Mouse (Mus musculus) T-cell, adult 2 months (primary cell): Measurements from ENCODE around the gene Rfpl4.
A peak's percentile ranks its signal among the peaks of the same experiment; 100 is the strongest.
"Not testable (repeated sequence)": the region's sequence is repeated elsewhere in the genome, so short reads cannot be mapped to it uniquely, and the experiment has no call there.

ENCODE experiments used
- DNase-seq: peaks from one replicate; pipeline ENCODE4 v3.0.0; 2022; ENCODE audit warnings: low spot score

Gene Rfpl4

DNA sequence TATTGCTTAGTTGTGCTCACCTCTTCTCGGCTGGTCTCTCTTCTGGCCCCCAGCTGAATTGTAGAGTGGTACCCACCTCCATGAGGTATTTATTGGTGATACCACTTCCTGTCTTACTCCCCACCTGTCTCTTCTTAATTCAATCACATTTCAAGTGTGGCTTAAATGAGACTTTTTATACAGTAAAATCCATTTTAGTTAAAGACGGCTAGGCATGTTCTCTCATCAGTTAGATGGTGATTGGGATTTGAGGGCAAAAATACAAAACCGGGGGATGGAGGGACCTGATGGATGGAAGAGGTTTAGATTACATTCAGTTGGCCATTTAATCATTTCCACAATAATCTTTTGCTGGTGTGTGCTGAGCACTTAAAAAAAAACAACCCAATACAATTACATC is at the start of gene Rfpl4:
Gene Rfpl4 (minus strand): TSS at position 101 of the 400 bp plus-strand sequence.
- DNase-seq: no peak

DNA sequence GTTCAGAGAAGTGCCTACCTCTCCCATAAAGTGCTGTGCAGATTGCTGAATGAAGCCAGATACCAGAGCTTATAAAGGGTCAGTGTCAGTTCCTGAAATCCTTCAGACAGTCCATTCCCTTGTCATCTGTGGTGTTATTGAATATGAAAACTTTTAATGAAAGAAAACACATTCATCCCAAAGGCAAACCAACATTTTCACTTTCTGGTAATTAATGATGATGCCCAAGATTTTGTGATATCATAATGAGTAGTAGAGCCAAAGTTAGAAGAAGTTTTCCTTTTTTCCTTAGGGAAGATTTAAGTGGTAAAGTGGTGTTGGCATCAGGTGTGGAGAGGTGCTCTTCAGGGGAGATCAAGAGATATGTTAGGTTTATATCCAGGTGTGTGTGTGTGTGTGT is 32.8 kb upstream of the Rfpl4 start, which contains the start of gene Vmn1r55:
Gene Vmn1r55 (minus strand): TSS at position 101 of the 400 bp plus-strand sequence.
- DNase-seq: not testable (repeated sequence)

- peak; percentile 28 for DNase-seq
Measured at GRCm38 (mm10) chr7:5125549-5126406, 9.0 kb upstream of the Rfpl4 start, which contains the start of gene Rasl2-9. Gene Rasl2-9, minus strand, starts transcription at chr7:5125950.

- DNase-seq: no peak
Measured at GRCm38 (mm10) chr7:5125078-5125477, 8.3 kb upstream of the Rfpl4 start.

GRCm38 (mm10) chr7:5112701-5113100 is 4.0 kb downstream of the Rfpl4 start:
- DNase-seq: no peak

DNA sequence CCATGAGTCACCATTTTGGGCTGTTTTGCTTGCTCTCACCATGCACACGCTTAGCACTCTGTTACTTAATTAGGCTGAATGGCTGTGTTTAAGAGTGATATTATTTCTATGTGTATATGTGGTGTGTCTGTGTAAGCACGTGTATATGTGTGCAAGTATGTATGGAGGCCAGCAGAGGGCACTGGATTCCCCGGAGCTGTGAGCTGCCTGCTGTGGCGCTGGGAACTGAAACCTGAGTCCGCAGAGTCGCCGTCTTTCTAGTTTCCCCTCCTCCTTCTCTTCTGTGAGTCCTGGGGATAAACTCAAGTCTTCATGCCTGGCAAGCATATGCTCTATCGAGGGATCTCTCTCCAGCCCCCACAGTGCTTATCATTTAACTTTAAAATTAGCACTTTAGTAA is 7.4 kb downstream of the Rfpl4 start:
- no peak for DNase-seq

DNA sequence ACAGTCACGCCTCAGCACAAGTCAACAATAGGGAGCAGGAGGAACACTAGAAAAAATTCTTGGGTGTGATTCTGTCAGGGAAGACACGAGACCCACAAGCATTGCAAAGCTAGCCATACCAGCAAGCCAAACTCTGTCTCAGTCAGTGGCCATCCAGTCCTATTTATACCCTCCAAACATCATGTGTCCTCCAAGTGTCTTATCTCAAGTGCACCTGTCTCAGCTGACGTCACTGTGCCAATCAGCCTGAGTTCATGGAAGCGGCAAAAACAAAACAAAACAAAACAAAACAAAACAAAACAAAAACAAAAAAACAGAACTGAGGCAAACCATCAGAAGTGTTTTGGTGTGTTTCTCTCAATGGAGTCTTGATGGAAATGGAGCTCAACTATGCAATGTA is 8.5 kb downstream of the Rfpl4 start:
- DNase-seq: no peak

DNA sequence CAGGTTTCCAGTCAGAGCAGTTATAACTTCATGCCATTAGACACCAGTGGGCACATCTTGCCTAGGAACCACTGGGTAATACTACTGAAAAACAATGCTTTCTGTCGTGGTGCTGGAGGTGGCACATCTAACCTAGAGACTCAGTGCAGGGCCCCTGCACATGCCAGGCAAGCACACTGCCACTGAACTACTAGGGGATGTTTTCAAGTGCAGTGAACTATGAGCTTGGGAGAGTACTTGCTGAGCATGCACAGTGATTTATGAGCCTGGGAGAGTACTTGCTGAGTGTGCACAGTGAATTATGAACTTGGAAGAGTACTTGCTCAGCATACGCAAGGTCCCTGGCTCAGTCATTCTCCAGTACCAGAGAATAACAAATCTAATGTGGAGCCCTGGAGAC is 14.2 kb downstream of the Rfpl4 start:
- DNase-seq: no peak

- DNase-seq: no peak
Measured at GRCm38 (mm10) chr7:5101066-5101663, 15.6 kb downstream of the Rfpl4 start.

DNA sequence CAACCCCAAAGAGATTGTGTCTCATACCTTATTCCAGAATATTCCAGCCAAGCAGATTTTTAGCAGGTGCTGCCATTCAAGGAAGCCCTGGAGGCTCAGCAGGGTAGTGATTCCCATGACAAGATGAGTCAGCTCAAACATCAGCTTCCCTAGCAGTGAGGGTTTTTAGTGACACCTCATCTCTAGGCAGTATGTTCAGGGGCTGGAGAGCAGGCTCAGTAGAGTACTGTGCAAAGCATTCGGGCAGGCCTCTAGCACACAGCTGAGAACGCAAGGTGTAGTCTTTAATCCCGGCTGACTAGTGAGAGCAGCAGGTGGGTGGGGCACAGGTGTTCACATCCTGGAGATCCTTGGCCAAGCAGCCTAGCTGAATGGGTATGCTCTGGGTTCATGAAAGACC is 17.0 kb downstream of the Rfpl4 start:
- no peak for DNase-seq

DNA sequence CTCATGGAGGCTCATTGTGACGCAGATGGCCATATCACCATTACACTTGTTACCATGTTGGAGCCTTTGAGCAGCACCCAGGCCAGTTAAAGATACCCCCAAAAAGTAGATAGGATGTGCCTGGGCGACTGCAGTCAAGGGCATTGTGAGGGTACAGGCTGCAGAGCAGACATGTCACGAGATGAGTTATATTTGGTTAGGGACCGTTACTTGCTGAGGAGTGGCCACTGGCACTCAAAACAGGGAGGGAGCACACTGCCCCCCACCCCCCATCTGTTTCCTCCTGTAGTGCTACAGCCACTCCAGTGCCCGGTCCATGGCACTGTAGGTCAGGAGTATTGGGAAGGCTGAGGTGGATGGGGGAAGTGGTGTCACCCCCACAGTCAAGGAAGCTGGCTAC is 18.0 kb downstream of the Rfpl4 start:
- no peak for DNase-seq

DNA sequence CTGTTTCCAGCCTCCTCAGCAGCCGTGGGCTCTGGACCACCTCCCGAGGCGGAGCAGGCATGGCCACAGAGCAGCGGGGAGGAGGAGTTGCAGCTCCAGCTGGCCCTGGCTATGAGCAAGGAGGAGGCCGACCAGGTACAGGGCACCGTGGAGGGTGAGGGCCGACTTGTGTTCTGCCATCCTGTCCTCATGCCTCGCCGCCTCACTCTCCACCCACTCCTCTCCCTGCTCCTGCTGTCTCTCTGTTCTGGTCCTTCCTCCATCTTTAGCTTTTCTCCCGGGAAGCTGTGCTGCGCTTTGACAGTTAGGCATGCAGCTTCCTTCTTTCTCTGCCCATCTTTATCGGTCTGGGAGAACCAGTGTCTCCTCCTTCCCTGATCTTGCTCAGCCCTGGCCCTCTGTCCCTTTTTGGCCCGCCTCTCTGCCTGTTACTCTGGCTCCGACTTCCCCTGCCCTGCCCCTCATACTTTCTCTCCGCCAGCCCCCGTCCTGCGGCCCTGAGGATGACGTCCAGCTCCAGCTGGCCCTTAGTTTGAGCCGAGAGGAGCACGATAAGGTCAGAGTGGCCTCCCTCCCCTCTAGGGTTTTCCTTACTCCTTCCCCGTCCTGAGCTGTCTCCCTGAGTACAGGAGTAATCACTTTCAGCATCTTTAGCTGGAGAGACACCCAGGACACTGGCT is 23.8 kb downstream of the Rfpl4 start:
- no peak for DNase-seq

- DNase-seq: no peak
Measured at GRCm38 (mm10) chr7:5092381-5092780, 24.4 kb downstream of the Rfpl4 start.

DNA sequence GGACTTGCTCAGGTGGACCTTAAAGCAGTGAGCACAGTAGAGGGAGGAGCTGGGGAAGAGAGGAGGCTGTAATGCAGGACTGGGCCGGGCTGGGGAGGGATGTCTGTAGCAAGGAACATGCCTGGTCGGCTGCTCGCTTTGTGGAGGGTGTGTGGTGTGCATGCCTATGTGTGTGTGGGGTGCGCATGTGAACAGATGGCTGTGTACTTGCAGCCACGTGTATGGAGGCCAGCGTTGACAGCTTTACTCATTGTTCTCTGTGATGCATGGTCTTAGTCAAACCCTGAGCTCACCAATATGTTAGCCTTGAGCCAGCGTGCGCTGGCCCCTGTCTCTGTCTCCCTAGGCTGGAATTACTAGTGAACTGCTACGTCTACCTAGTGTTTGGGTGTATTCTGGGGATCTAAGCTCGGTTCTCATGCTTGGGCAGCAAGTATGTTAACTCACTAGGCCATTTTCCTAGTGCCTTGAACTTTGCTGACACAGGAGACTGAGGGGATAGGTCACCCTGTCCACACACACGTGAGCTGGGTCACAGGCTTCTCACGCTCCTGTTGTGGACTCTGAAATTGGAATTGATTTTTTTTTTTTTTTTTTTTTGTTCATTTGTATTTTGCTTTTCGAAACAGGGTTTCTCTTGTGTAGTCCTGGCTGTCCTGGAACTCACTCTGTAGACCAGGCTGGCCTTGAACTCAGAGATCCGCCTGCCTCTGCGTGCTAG is 25.6 kb downstream of the Rfpl4 start:
- DNase-seq: no peak

DNA sequence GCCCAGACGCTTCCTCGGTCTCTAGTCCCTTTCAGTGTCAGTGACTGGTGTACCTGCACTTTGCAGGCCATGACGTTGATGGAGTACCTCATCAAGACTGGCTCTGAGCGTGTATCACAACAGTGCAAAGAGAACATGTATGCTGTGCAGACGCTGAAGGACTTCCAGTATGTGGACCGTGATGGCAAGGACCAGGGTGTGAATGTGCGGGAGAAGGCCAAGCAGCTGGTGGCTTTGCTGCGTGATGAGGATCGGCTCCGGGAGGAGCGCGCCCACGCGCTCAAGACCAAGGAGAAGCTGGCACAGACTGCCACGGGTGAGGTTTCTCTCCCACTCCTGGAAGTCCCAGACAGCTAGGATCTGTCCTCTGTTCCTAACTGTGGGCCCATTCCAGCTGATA is 26.9 kb downstream of the Rfpl4 start:
- no peak for DNase-seq

GRCm38 (mm10) chr7:5087886-5088285 is 28.9 kb downstream of the Rfpl4 start:
- no peak for DNase-seq

DNA sequence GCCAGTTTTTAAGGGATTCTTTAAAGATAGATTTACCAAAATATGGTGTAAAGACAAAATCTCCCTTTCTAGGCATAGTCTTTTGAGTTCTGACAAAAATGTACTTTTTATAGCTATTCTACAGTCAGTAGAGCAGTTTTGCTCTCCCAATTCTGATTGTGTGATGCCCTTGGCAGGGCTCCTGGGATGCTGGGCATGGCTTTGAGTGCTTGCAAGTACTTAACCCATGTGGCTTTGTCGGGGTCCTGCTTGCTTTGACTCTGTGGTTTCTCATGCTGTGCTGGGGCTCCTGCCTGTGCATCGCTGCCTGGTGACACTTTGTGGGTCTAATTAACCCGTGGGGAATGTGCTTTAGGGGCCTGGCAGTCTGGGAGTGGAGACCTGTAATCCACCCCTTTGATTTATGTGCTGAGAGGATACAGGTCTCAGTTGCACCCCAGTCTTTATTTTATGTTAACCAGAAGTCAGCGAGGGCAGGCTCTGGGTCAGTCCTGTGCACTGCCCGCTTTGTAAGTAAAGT is 29.8 kb downstream of the Rfpl4 start:
- DNase-seq: no peak

- DNase-seq: no peak
Measured at GRCm38 (mm10) chr7:5085512-5085911, 31.2 kb downstream of the Rfpl4 start.

GRCm38 (mm10) chr7:5083325-5084105 is 33.2 kb downstream of the Rfpl4 start:
- no peak for DNase-seq

DNA sequence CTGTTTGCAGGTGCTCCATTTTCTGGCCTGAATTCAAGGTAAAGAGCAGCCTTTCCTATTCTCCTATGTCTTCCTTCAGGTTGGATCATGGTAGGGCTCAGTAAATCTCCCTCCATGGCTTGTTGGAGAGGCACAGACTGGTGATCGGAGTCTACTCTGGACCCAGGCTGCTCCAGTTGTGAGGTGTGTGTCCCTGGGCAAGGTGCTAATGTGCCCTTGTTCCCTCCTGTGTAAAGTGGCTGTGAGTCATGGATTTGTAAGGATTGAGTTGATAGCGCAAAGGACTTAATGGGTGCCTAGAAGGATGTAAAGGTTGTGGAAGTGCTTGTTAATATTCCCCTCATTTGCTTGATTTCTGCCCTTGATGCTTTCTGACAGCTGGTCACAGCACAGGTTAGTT is 34.8 kb downstream of the Rfpl4 start:
- DNase-seq: no peak

GRCm38 (mm10) chr7:5081241-5081640 is 35.5 kb downstream of the Rfpl4 start:
- no peak for DNase-seq
